Mouse (Mus musculus): ENCODE data around the gene Nlgn1. TPM values are rescaled to one million over a fixed set of nuclear protein-coding genes. Genes with fewer than 3 reads are reported as not detected.
"Not testable (repeated sequence)": the region's sequence is repeated elsewhere in the genome, so short reads cannot be mapped to it uniquely, and the experiment has no call there.

Nlgn1 gene
- total RNA-seq, 4 experiments from 2014 or later, result 98.5 to 112 (median 106) TPM

- DNase-seq (ENCODE audit: low spot score in 2 of 2), result no peak
These were observed 679.2 kb downstream of the Nlgn1 start for GRCm38 (mm10) chr3:25653010-25653409.

GRCm38 (mm10) chr3:25645895-25646691 lies 686.2 kb downstream of the Nlgn1 start:
- no peak for DNase-seq (ENCODE audit: low spot score in 2 of 2)

GRCm38 (mm10) chr3:25629198-25629597 lies 703.1 kb downstream of the Nlgn1 start:
- no peak for DNase-seq (ENCODE audit: low spot score in 2 of 2)

GRCm38 (mm10) chr3:25606597-25606996 lies 725.7 kb downstream of the Nlgn1 start:
- no peak for DNase-seq (ENCODE audit: low spot score in 2 of 2)

GRCm38 (mm10) chr3:25597513-25597912 lies 734.7 kb downstream of the Nlgn1 start:
- no peak for DNase-seq (ENCODE audit: low spot score in 2 of 2)

GRCm38 (mm10) chr3:25575526-25575925 lies 756.7 kb downstream of the Nlgn1 start:
- DNase-seq (ENCODE audit: low spot score in 2 of 2), result no peak

- DNase-seq (ENCODE audit: low spot score in 2 of 2), result no peak
These were observed 757.4 kb downstream of the Nlgn1 start for GRCm38 (mm10) chr3:25574840-25575239.

- not testable (repeated sequence) for DNase-seq (ENCODE audit: low spot score in 2 of 2)
These were observed 773.7 kb downstream of the Nlgn1 start for GRCm38 (mm10) chr3:25558513-25558912.

- not testable (repeated sequence) for DNase-seq (ENCODE audit: low spot score in 2 of 2)
These were observed 783.2 kb downstream of the Nlgn1 start for GRCm38 (mm10) chr3:25549097-25549496.

- not testable (repeated sequence) for DNase-seq (ENCODE audit: low spot score in 2 of 2)
These were observed 808.0 kb downstream of the Nlgn1 start for GRCm38 (mm10) chr3:25524236-25524635.

GRCm38 (mm10) chr3:25463051-25463450 lies 869.2 kb downstream of the Nlgn1 start:
- DNase-seq (ENCODE audit: low spot score in 2 of 2), result no peak

- DNase-seq (ENCODE audit: low spot score in 2 of 2), result no peak
These were observed 875.9 kb downstream of the Nlgn1 start for GRCm38 (mm10) chr3:25456250-25456860.

GRCm38 (mm10) chr3:25452314-25452713 lies 879.9 kb downstream of the Nlgn1 start:
- no peak for DNase-seq (ENCODE audit: low spot score in 2 of 2)

GRCm38 (mm10) chr3:25450471-25450870 lies 881.8 kb downstream of the Nlgn1 start:
- no peak for DNase-seq (ENCODE audit: low spot score in 2 of 2)

GRCm38 (mm10) chr3:25449356-25449755 lies 882.9 kb downstream of the Nlgn1 start:
- no peak for DNase-seq (ENCODE audit: low spot score in 2 of 2)

- peak in 1 of 2 experiments; percentile 34 for DNase-seq (ENCODE audit: low spot score in 2 of 2)
These were observed 885.1 kb downstream of the Nlgn1 start for GRCm38 (mm10) chr3:25447181-25447580.

GRCm38 (mm10) chr3:25443657-25444056 lies 888.6 kb downstream of the Nlgn1 start:
- DNase-seq (ENCODE audit: low spot score in 2 of 2), result no peak

GRCm38 (mm10) chr3:25442617-25443016 lies 889.6 kb downstream of the Nlgn1 start:
- DNase-seq (ENCODE audit: low spot score in 2 of 2), result no peak

GRCm38 (mm10) chr3:25426931-25427330 lies 905.3 kb downstream of the Nlgn1 start:
- DNase-seq (ENCODE audit: low spot score in 2 of 2), result no peak

- DNase-seq (ENCODE audit: low spot score in 2 of 2), result no peak
These were observed 920.3 kb downstream of the Nlgn1 start for GRCm38 (mm10) chr3:25412003-25412402.
